Mouse (Mus musculus): Measurements from ENCODE around the gene Ceacam20. TPM values are rescaled to one million over a fixed set of nuclear protein-coding genes. Genes with fewer than 3 reads are reported as not detected.
A peak's percentile ranks its signal among the peaks of the same experiment; 100 is the strongest.

Gene Ceacam20
- total and polyA plus RNA-seq, 2 experiments from 2014 or later: not detected

GRCm38 (mm10) chr7:19932877-19933809 lies 32.1 kb upstream of the Ceacam20 start:
- ATAC-seq (ENCODE audit: insufficient read depth, low read depth): peak; percentile 85

GRCm38 (mm10) chr7:19935171-19935751 lies 30.0 kb upstream of the Ceacam20 start:
- Histone ChIP-seq H3K27ac (ENCODE audit: low read depth) (peak overlapping the region; percentile 72), H3K36me3 (replicated peaks; ENCODE audit: control insufficient read depth, insufficient read depth, low read length) (no peaks in the 10 kb centered on the region), H3K4me2 (ENCODE audit: low read depth, low read length) (peak overlapping the region; percentile 20; the same call in 1 of the 2 replicates), H3K4me1 (ENCODE audit: control insufficient read depth, insufficient read depth) (peaks cover 35% of the 10 kb centered on the region), H3K9ac (replicated peaks; ENCODE audit: low read depth, low read length) (no peak overlapping the region), H3K9me3 (replicated peaks; ENCODE audit: control insufficient read depth, low read length) (no peaks in the 10 kb centered on the region), H3K4me3 (ENCODE audit: low read depth, low read length) (no peak overlapping the region), H3K27me3 (ENCODE audit: control insufficient read depth, insufficient read depth, low read length) (no peaks in the 10 kb centered on the region)
- ATAC-seq (ENCODE audit: insufficient read depth, low read depth) (no peak; the same call in 1 of the 2 replicates), DNase-seq (ENCODE audit: low spot score) (no peak)
- TF ChIP-seq CTCF (IDR thresholded peaks at IDR 0.05; ENCODE audit: low read depth): no peak
- no peak for TF ChIP-seq EP300 (IDR thresholded peaks at IDR 0.05; ENCODE audit: low read depth)
- 46% methylated on average over 20 of the region's 20 CpGs for WGBS

More at GRCm38 (mm10) chr7:19932877-19933809, 32.1 kb upstream of the Ceacam20 start:
- Histone ChIP-seq H3K27ac (ENCODE audit: low read depth) (peak overlapping the region; percentile 94), H3K9ac (replicated peaks; ENCODE audit: low read depth, low read length) (no peak overlapping the region), H3K4me1 (ENCODE audit: control insufficient read depth, insufficient read depth) (peaks cover 29% of the 10 kb centered on the region), H3K27me3 (ENCODE audit: control insufficient read depth, insufficient read depth, low read length) (no peaks in the 10 kb centered on the region), H3K36me3 (replicated peaks; ENCODE audit: control insufficient read depth, insufficient read depth, low read length) (no peaks in the 10 kb centered on the region), H3K4me3 (ENCODE audit: low read depth, low read length) (peak overlapping the region; percentile 29), H3K4me2 (ENCODE audit: low read depth, low read length) (peak overlapping the region; percentile 59), H3K9me3 (replicated peaks; ENCODE audit: control insufficient read depth, low read length) (no peaks in the 10 kb centered on the region)
- WGBS: 8% methylated on average over 21 of the region's 21 CpGs
- DNase-seq (ENCODE audit: low spot score): peak; percentile 89
- TF ChIP-seq EP300 (IDR thresholded peaks at IDR 0.05; ENCODE audit: low read depth) (no peak), CTCF (IDR thresholded peaks at IDR 0.05; ENCODE audit: low read depth) (no peak)

DNA sequence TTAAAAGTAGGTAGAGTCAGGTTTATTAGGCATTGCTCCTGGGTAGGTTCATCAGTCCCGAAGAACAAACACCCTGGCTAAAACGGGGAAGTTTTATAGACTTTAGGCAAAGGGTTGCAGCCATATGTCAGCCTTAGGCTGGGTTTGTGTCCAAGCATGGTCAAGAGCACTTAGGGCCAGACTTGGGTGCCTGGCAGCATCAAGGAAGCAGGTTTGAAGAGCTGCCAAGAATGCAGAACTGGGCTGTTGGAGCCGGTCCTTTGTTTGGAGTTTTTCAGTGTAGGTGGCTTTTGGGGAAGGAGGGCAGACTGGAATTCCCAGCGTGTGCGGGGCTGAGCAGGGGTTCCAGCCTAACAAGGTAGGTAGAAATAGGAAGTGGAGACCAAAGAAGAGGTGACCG lies 29.3 kb upstream of the Ceacam20 start:
- no peak overlapping the region for H3K4me3 ChIP-seq (ENCODE audit: low read depth, low read length)
- no peak overlapping the region for H3K9ac ChIP-seq (replicated peaks; ENCODE audit: low read depth, low read length)
- WGBS: 43% methylated on average over 6 of the region's 6 CpGs
- H3K27ac ChIP-seq (ENCODE audit: low read depth): peak overlapping the region; percentile 72
- TF ChIP-seq CTCF (IDR thresholded peaks at IDR 0.05; ENCODE audit: low read depth): no peak
- no peak for TF ChIP-seq EP300 (IDR thresholded peaks at IDR 0.05; ENCODE audit: low read depth)
- no peaks in the 10 kb centered on the region for H3K27me3 ChIP-seq (ENCODE audit: control insufficient read depth, insufficient read depth, low read length)
- DNase-seq (ENCODE audit: low spot score): no peak
- H3K4me1 ChIP-seq (ENCODE audit: control insufficient read depth, insufficient read depth): peaks cover 42% of the 10 kb centered on the region
- H3K9me3 ChIP-seq (replicated peaks; ENCODE audit: control insufficient read depth, low read length): no peaks in the 10 kb centered on the region
- no peak for ATAC-seq (ENCODE audit: insufficient read depth, low read depth)
- no peaks in the 10 kb centered on the region for H3K36me3 ChIP-seq (replicated peaks; ENCODE audit: control insufficient read depth, insufficient read depth, low read length)
- H3K4me2 ChIP-seq (ENCODE audit: low read depth, low read length): 0 out of 2 replicates have a peak overlapping the region, but pooled peaks have one; percentile 20

DNA sequence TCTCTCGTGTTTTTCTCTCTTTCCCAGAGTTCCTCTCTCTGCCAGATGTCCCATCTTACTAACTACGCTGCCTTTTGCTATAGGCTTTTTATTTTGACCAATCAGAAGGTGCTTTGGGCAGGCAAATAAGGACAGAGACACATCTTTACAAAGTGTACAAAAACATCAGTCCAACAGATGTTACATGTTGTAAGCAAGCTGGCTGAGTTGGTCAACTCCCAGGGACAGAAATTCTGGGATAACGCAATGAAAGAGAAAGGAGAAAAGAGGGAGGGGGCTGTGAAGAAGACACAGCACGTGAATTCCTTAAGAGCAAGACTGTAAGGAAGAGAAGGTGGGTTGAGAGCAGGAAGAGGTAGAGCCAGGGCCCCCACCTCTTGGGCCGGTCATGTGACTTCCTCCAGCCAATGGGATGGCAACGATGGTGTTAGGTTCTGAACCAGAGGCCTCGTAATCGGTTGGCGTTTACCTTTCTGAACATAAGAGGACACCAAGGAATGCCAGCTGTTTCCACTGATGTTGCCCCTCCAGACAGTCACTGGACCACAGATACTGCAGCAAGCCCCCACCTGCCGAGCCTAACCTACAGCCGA lies 27.9 kb upstream of the Ceacam20 start:
- Histone ChIP-seq H3K27me3 (ENCODE audit: control insufficient read depth, insufficient read depth, low read length) (no peaks in the 10 kb centered on the region), H3K9ac (replicated peaks; ENCODE audit: low read depth, low read length) (no peak overlapping the region), H3K4me1 (ENCODE audit: control insufficient read depth, insufficient read depth) (peaks cover 43% of the 10 kb centered on the region), H3K36me3 (replicated peaks; ENCODE audit: control insufficient read depth, insufficient read depth, low read length) (no peaks in the 10 kb centered on the region), H3K9me3 (replicated peaks; ENCODE audit: control insufficient read depth, low read length) (no peaks in the 10 kb centered on the region), H3K4me3 (ENCODE audit: low read depth, low read length) (no peak overlapping the region), H3K27ac (ENCODE audit: low read depth) (no peak overlapping the region), H3K4me2 (ENCODE audit: low read depth, low read length) (no peak overlapping the region)
- 75% methylated on average over 11 of the region's 11 CpGs for WGBS
- TF ChIP-seq EP300 (IDR thresholded peaks at IDR 0.05; ENCODE audit: low read depth): no peak
- DNase-seq (ENCODE audit: low spot score) (no peak), ATAC-seq (ENCODE audit: insufficient read depth, low read depth) (no peak)

DNA sequence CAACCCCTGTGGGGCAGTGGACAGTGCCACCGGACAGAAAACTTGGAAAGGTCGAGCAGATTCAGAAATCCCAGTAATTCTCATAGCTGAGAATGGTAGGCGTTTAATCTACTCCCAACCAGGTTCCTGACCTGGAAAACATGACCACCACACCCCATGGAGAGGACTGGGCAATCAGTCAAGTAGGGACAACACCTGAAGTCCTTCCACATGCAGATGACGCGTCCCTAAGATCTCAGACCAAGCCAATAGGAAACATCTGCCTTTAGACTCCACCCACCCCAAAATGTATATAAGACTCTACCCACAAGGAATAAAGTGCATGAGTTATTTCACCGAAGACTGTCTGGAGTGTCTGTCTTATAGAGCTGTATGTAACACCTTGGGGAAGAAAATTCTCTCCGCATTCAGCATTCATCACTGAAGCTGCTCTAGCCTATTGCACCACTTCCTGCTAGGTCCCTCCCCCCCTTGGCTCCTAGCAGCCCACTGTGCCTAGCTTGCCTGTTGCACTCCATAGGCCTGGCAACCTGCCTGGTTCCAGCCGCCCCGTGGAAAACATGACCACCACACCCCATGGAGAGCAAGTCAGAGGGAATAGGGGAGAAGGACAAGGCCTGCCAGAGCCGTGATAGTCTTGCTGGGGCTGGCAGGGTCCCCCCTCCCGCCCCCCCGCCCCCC lies 25.5 kb upstream of the Ceacam20 start:
- ATAC-seq (ENCODE audit: insufficient read depth, low read depth) (peak; percentile 86), DNase-seq (ENCODE audit: low spot score) (peak; percentile 92)
- H3K4me2 ChIP-seq (ENCODE audit: low read depth, low read length): peak overlapping the region; percentile 26; the same call in 1 of the 2 replicates
- WGBS: 38% methylated on average over 10 of the region's 12 CpGs
- no peaks in the 10 kb centered on the region for H3K9me3 ChIP-seq (replicated peaks; ENCODE audit: control insufficient read depth, low read length)
- H3K36me3 ChIP-seq (replicated peaks; ENCODE audit: control insufficient read depth, insufficient read depth, low read length): no peaks in the 10 kb centered on the region
- H3K27me3 ChIP-seq (ENCODE audit: control insufficient read depth, insufficient read depth, low read length): no peaks in the 10 kb centered on the region
- peak overlapping the region; percentile 88 for H3K27ac ChIP-seq (ENCODE audit: low read depth)
- TF ChIP-seq EP300 (IDR thresholded peaks at IDR 0.05; ENCODE audit: low read depth) (no peak), CTCF (IDR thresholded peaks at IDR 0.05; ENCODE audit: low read depth) (peak; percentile 14)
- no peak overlapping the region for H3K9ac ChIP-seq (replicated peaks; ENCODE audit: low read depth, low read length)
- no peak overlapping the region for H3K4me3 ChIP-seq (ENCODE audit: low read depth, low read length)
- H3K4me1 ChIP-seq (ENCODE audit: control insufficient read depth, insufficient read depth): peaks cover 37% of the 10 kb centered on the region

Measured in heart, postnatal 0 days (tissue).